Mouse (Mus musculus) left cerebral cortex, postnatal 14 days (tissue): ENCODE data around the gene Fgf13. TPM values are rescaled to one million over a fixed set of nuclear protein-coding genes. Genes with fewer than 3 reads are reported as not detected.
A peak's percentile ranks its signal among the peaks of the same experiment; 100 is the strongest.

Experiments
- DNase-seq, 2 experiments: peaks; one replicate each; pipeline ENCODE4 v3.0.0; 2021 to 2022; ENCODE audit warnings: low spot score in 2 of 2, mixed read lengths in 1 of 2
- intact Hi-C: fragments of 180-260 bp; cut with DNase I; formaldehyde crosslinking; loops from one replicate; pipeline ENCODE4 v1.15.1; 2025
- long read RNA-seq, 2 experiments: library from polyadenylated mRNA; stranded (forward); transcript quantifications; one replicate each; pipeline ENCODE4 v2.0.0; 2021
- total RNA-seq, 2 experiments: library from RNA; stranded (reverse); gene quantifications; 2 replicates each; pipeline ENCODE4 v1.2.3; 2021

The Fgf13 gene
- total RNA-seq: 100 to 1,000 TPM; 217 to 219 TPM
- long read RNA-seq, experiment 1, transcript Fgf13-201 (5 exons, 2,499 nt): major isoform, 147 of 159 reads
- long read RNA-seq, experiment 1, partial matches to known transcripts: 1 of 159 reads
- long read RNA-seq, experiment 1, other reads (novel, unspliced or antisense): 10 of 159 reads
- long read RNA-seq, experiment 2, transcript Fgf13-201 (5 exons, 2,499 nt): major isoform, 114 of 119 reads
- long read RNA-seq, experiment 2, partial matches to known transcripts: 2 of 119 reads
- long read RNA-seq, experiment 2, other reads (novel, unspliced or antisense): 3 of 119 reads

DNA sequence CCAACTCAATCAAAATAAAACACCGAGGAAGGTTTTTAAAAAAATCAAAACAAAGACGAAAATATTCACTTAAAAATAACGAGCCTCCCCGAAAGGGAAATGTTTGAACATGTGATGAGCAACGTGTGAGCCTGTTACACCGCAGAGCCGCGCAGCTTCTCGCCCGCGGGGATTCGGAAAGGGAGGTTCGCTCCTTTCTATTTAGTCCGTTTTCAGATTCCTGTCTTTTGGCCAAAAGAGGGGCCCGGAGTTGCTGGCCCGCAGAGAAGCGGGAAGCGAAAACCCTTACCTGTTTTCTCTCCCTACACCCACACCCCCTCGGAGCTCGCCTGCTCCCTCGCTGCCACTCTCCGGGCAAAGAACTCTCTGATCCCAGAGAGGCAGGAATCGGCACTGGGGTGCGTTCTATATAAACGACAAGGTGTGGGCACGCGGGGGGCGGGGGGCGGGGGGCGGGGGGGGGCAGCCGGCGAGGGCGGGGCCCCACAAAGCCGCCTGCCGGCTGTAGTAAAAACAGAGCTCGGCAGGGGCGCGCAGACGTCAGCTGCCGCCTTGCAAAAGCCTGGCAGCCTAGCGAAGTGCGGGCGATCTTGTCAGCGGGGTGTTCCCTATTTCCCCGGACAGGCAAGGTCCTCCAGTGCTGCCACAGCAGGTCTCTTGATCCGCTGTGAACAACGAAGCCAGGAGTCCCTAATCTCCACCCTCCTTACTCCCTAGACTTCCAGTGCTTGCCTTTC is at the start of gene Fgf13:
Fgf13 (minus strand) TSS at position 377 of the 737 bp plus-strand sequence.
- intact Hi-C loops: no loop called here
- DNase-seq: peak; percentile 13 to 18

DNA sequence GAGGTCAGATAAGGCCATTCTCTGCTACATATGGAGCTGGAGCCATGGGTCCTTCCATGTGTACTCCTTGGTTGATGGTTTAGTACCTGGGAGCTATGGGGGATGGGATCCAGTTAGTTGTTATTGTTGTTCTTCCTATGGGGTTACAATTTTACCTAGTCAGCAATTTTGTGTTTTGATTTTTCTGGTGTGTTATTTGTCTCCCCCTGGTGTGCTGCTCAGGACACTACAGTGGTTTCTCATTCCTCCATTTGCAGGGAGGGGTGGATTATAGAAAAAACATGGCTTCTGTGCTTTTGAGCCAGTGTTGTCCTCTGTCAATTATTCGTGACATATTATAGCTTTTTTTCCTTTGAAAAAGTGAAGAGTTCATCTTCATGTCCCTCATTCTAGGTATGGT is 38.7 kb upstream of the Fgf13 start:
- DNase-seq: no peak
- intact Hi-C loops: no loop called here

DNA sequence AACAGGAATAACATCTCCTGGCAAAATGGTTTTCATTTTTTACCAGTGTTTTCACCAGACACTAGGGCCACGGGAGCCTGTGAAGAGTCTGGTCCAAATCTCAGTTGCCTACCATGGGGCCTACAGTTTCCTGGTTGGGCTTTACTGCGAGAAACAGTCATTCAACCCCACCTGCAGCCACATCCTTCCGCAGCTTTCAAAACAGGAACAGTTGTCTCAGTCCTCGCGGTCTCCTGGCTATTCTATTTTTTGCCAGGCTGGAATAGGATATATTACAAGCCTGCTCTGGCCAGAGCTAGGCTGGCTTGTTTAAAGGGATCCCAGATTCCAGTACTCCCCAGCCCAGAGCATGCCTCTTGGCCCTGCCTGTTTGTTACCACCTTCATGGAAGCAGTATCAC is 21.2 kb upstream of the Fgf13 start:
- intact Hi-C loops: no loop called here
- no peak for DNase-seq

DNA sequence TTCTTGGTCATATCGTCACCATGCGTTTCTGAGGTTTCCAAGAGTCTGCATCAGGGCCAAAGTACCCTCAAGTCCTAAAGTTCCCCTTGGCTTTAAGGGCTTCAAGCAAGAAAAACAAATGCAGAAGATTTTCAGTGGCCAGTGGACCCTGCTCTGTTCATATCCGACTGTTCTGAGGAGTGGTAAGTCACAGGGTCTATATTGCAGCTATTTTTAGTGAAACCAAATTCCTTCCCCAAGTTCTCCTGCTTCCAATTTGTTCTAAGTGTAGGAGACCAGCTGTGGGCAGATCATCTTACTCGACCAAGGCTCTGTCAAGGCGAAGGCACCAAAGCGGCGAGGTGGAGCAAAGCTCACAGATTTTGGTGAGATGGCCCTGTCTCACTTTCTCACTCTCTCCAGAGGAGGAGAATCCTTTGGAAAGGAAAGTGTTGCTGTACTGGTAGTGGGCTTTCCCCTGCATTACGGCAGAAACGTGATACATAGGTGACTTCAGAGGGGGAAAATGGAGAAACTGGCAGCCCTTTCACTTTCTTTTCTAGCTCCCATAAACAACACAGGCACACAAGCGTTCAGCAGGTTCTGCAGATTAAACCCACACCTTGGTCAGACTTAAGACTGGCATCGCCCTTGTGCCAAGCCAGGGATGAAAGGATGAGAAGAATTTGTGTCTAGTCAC is 17.8 kb upstream of the Fgf13 start:
- intact Hi-C loops: no loop called here
- DNase-seq: no peak

DNA sequence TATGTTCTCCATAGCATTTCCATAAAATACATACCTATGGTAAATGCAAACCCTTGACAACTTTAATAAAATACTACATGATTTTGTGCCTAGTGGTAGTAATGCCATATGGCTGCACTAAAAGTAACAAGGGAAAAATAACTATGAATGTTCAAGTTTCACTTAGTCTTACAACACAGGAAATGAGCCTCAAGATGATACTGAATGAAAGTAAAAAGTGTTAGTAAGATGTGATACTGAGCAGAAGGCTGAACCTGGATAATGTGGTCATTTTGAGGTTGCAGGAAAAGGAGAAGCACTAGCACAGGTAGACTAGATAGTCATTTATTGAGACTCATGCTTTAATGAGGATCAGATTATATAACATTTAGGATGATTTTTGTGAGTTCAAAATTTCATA is 16.2 kb upstream of the Fgf13 start:
- no peak for DNase-seq
- intact Hi-C loops: no loop called here

DNA sequence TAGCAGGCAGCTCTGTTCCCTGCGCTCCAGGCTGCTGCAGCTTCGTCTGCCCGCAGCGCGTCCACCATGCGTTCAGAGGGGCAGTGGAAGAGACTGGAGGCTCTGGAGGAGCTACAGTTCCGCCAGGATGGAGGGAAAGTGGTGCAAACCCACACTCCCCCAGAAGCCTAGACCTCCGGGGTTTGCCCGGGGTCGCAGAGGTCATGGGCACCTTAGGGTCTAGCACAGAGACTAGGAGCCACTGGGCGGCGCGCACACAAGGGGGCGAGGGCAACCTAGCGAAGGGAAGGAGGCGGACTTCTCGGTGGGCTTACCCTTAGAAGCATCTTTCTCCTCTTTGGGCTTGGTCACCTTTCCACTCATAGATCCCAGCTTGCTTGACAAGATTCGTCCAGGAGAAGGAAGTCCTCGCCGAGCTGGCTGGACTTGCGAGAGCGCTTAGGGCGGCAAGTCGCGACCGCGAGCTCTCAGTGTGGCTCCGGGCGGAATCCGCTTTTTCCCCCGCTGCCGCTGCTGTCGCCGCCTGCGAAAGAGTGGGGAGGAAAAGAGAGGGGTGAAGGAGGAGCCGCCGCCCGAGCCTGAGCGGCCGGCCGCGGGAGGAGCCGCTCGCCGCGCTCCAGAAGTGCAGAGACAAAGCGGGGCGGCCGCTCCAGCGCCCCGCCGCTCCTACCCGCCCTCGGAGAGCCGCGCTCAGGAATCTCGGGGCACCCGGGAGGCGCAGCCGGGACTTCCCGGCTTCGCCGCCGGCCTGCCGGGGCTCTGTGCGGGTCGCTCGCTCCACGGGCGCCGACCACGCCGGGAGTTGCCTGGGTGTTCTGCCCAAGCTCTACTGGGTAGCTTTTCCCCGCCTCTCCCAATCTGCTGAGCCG is 811 bp downstream of the Fgf13 start:
- peak; percentile 6 to 20 for DNase-seq
- intact Hi-C loops: no loop called here

DNA sequence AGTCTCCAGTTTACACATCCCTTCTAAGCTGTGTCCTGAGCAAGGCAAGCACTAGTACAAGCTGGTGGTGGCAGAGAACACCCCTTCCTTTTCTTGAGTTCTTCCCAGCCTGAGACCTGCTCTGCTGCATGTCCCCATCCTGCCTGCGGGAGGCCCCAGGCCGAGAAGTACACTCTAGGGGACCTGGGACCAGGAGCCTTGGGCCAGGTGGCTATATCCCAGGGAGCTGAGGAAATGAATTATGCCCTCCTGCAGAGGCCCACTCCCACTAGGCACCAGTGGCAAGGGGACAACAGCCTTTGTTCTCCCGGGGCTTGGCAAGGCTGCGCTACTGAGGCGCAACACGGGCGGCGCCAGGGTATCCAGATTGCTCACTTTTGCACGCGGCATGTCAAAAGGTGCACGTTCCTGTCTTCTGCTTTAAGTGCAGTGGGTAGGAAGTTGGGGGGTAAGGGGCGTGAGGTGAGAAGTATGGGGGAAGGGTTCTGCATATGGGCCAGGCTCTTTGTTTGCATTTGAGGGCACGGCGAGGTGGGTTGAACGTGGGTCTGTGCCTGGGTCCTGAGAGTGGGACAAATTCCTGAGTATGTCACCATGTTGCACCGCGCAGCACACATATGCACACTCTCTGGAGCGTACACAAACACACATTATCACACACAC is 1.7 kb downstream of the Fgf13 start:
- peak; percentile 3 to 6 for DNase-seq
- intact Hi-C loops: no loop called here

DNA sequence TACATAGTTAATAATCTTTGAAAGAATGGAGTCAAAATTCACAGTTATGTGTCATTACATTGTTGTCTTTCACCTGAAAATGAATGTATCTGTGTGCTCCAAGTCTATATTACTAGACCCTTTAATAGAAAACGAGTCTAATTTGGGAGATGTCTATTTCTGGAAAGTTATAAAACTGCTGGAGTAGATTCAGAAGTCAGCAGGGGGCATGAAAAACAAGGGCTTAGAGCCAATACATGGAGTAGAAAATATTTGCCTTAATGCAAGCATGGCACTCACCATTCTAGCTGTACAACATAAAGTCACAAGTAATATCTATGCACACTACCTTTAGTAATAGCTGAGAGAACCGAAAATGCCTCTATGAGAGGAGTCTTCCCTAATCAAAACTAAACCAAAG is 19.9 kb downstream of the Fgf13 start:
- intact Hi-C loops: no loop called here
- DNase-seq: no peak

DNA sequence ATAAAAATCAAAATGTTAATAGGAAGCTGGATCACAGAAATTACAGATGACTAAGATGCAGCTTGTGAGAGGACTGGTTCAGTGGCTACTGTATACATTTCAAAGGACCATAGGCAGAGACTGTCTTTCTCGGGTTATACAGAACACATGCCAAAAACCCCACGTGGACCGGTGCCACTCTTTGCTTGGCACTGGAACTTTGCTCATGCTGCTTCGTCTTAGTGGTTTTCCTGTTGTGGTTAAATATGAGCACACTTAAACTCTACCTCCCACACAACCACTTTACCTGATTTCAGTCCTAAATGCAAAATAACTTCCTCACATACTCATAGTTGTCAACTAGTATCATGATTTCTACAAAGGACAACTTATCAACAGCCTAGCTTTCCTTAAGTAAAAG is 59.6 kb downstream of the Fgf13 start:
- intact Hi-C loops: no loop called here
- DNase-seq: no peak

DNA sequence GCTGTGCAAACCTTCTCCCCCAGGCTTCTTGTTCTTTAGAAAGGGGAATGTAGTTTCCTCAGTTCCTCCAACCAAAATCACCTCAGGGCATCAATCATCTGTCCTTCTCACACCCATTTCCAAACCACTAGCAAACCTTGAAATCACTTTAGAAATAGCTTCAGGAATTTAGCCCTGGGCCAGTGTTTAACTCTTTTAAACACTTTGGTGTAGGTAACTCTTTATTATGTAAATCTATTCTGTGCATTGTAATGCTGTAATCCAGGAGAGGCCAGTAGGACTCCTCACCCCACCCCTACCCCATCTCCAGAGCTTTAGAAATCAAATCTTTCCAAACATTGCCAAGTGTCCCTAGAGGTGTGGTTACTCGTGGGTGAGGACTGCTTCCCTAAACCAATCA is 74.5 kb downstream of the Fgf13 start:
- DNase-seq: no peak
- intact Hi-C loops: no loop called here

DNA sequence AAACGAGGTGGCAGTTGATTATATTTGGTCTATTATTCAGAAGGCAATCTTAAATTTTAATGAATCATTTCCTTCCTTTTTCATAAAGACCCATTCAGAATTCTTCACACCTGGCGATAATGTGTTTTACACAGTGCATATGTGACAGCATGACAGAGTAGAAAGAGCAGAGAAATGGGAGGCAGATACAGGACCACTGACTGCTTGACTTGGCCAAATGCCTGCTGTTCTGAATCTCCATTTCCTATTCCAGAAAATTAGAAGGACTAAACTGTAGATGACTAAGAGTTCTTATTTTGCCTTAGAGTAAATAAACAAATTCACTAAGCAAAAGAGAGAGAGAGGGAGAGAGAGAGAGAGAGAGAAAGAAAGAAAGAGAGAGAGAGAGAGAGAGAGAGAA is 82.4 kb downstream of the Fgf13 start:
- DNase-seq: no peak
- intact Hi-C loops: no loop called here

DNA sequence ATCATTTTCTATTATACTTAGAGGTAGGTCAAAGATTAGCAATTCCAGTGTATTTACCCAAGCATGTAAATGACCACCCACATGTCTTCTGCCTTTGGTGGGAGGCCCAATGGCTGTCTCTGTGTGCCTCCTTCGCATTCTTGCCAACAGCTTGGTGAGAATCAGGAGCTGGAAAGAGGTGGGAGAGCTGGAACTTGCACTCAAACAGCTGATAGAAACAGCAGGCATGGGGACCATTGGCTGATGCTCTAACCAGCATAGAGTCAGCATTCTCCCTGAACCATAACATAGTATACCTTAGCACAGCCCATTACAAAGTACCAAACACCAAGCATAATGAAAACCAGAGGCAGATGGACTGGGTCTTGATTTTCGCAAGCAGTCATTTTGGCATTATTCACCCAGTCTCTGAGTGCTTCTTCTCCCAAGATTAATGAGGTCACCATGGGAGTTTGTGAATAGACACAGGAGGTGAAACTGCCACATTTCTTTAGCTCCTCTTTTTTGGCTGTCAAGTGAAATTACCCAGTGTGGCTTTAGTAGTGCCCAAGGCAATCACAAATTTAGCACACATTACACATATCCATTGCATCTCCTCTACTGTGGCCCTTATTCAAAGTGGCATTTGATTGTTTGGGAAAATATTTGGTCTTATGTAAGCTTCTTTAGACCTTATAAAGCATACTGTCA is 165.1 kb downstream of the Fgf13 start:
- no peak for DNase-seq
- intact Hi-C loops: no loop called here

DNA sequence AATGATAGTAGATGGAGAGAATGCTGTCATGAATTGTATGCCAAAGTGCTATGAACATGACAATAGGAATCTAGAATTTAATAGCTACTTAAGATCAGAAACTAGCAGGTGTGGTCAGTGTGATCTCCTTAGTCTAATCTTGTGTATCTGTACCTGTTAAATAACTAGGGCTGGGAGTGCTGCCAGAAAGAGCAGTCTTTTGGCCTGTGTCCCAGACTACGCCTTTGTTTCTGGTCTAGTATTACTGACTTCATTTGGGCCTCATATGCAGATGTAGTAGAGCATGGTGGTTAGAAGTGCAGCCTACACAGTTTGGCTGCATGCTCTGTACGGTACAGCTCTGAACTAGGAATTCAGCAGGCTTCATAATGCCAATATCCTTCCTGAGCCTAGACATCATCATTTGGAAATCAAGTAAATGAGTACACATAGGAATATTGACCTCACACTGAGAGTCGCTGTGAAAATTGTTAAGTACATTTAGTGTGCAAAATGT is 276.9 kb downstream of the Fgf13 start:
- no peak for DNase-seq
- intact Hi-C loops: no loop called here

DNA sequence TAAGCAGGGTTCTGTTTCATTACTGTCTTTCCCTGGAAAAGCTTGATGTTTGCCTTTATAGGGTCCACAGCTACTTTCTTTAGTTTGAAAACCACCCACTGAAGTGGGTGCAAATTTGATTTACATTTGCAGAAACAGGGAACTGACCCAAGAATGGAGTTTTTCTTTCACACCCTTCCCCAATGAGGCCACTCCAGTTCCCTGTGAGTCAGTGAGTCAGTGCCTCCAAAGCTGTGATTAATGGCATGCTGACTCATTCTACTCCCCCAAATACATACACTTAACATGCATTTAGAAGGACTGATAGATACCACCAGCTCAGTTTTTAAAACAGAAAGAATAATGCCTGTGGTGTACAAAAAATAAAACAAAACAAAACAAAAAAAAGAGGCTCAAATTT is 316.3 kb downstream of the Fgf13 start:
- intact Hi-C loops: no loop called here
- DNase-seq: no peak

DNA sequence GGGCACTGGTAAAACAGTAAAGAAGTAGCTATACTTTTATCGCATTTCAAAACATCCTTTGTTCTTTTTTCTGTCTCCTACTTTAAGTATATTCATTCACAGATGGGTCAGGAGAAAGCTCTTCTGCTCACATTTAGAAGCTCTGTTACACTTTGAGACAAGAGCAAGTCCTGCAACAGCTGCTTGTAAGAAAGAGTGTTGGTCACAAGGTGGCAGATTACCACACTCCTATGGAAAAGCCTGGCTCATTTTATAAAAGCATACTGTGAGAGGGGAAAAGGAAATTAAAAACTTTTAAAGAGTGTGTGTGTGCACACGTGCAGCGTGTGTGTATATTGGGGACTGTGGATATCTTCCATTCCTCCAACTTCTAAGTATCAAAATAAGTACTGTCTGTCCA is 324.1 kb downstream of the Fgf13 start:
- intact Hi-C loops: no loop called here
- peak; percentile 2 to 12 for DNase-seq

DNA sequence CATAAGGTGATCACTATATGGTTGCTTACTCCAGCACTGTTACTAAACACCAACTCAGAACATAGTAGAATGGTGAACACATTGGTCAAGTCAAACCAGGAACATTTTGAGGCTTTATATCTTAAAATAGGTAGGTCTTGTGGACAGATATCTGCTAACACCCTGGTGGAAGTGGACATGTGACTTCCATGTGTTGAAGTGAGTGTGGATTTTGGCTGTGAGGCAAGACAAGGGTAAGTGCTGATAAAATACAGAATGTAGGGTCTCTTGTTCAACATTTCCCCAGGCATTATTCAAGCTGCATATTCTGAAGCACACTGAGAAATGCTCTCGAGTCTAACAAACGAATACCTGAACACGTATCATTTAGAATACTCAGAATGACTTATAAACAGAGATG is 324.7 kb downstream of the Fgf13 start:
- intact Hi-C loops: no loop called here
- DNase-seq: no peak

DNA sequence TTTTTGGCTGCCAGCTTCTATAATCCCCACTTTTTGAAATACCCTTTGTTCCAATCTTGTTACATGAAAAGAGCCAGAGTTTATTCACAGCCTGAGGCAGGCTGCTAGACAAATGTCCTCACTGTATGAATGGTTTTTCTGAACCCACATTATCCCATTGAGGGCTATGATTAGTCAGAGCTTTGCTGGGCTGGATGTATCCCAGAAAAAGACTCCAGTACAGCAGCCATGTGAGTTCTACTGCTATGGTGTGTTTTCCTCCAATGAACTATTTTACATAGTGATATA is 326.5 kb downstream of the Fgf13 start:
- no peak for DNase-seq
- intact Hi-C loops: no loop called here

DNA sequence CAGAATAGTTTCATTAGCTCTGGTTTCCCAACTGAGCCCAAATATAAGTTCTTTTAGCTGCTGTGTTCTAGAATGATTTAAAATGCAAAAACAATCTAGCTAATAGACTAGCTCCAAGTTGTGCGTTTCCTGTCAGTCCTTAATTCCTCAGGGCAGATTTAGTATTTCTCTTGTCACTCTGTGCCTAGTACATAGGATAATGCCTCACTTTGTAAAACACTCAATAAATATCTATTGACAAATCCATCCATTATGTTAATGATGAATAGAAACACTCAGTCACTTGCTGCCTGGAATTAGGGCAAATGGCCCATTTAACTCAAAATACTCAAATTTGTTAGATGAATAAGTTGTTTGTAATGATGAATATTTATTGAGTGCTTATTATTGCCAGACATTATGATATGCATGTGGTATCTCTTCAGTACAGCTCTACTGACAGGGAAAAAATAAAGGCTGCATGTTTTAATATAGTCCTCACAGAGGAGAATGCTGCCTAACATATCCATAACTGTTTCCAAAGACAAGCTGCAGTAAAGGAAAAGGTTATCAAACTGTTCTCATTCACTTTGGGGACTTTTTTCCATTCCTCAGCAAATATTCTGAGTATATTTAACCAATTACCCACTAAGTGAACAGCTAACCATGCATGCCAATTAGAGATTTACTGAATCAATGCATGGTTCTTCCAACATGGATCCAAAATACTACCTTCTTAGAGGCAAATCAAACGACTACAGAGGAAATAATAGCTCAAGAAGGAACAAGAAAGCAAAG is 327.0 kb downstream of the Fgf13 start:
- no peak for DNase-seq
- intact Hi-C loops: no loop called here
